Mouse (Mus musculus) heart, embryonic 11.5 days (tissue): ENCODE measurements around the gene Apod. TPM values are rescaled to one million over a fixed set of nuclear protein-coding genes. Genes with fewer than 3 reads are reported as not detected.
A peak's percentile ranks its signal among the peaks of the same experiment; 100 is the strongest.
"Not testable (repeated sequence)": the region's sequence is repeated elsewhere in the genome, so short reads cannot be mapped to it uniquely, and the experiment has no call there.

Experiments
- ATAC-seq: fragments of 200-750 bp; cut with Nextera tagmentation; replicated peaks from 2 replicates; pipeline ENCODE4 v1.8.0; 2017; ENCODE audit warnings: moderate library complexity; ENCODE audit not compliant: insufficient number of reproducible peaks, low FRiP score, low TSS enrichment
- H3K27ac ChIP-seq: fragments of 300-500 bp; sonication (generic); 2 replicates; pipeline ENCODE4 v1.5.1; 2014; ENCODE audit warnings: mild to moderate bottlenecking, low read depth, low read length
- H3K27me3 ChIP-seq: fragments of 300-500 bp; sonication (generic); 2 replicates; pipeline ENCODE4 v1.6.1; 2014; ENCODE audit warnings: mild to moderate bottlenecking, low read length, mixed read lengths; ENCODE audit not compliant: control insufficient read depth, insufficient read depth
- H3K36me3 ChIP-seq: fragments of 300-500 bp; sonication (generic); 2 replicates; pipeline ENCODE4 v1.6.1; 2014; ENCODE audit warnings: mild to moderate bottlenecking, low read length, moderate library complexity, mixed read lengths; ENCODE audit not compliant: control insufficient read depth, insufficient read depth
- H3K4me1 ChIP-seq: fragments of 300-500 bp; sonication (generic); 2 replicates; pipeline ENCODE4 v1.6.1; 2014; ENCODE audit warnings: low read length; ENCODE audit not compliant: control insufficient read depth, insufficient read depth
- H3K4me2 ChIP-seq: fragments of 300-500 bp; sonication (generic); 2 replicates; pipeline ENCODE4 v1.6.1; 2014; ENCODE audit warnings: mild to moderate bottlenecking, moderate library complexity
- H3K4me3 ChIP-seq: fragments of 300-500 bp; sonication (generic); 2 replicates; pipeline ENCODE4 v1.5.1; 2014; ENCODE audit warnings: low read depth, low read length
- H3K9ac ChIP-seq: fragments of 300-500 bp; sonication (generic); 2 replicates; pipeline ENCODE4 v1.6.1; 2014; ENCODE audit warnings: mild to moderate bottlenecking, low read depth, low read length, moderate library complexity
- H3K9me3 ChIP-seq: fragments of 300-500 bp; sonication (generic); replicated peaks from 2 replicates; pipeline ENCODE4 v1.6.1; 2016; ENCODE audit warnings: low read length; ENCODE audit not compliant: control insufficient read depth
- WGBS: fragments of 180-500 bp; shearing (Covaris S2); extraction: QIAGEN DNeasy Blood & Tissue Kit; methylation state at CpG from one replicate; pipeline ENCODE4 v1.1.7; 2014; ENCODE audit not compliant: insufficient replicate concordance; 5-methylcytosine and 5-hydroxymethylcytosine counted together
- polyA plus RNA-seq: library from polyadenylated mRNA; unstranded; fragments of >200 nt; fragmentation: Nextera tagmentation; extraction: Ambion mirVana; gene quantifications from 2 replicates; pipeline ENCODE4 v1.2.1, GENCODE M21; 2014

Gene Apod
- polyA plus RNA-seq, 1 experiment from 2014 or later = not detected

DNA sequence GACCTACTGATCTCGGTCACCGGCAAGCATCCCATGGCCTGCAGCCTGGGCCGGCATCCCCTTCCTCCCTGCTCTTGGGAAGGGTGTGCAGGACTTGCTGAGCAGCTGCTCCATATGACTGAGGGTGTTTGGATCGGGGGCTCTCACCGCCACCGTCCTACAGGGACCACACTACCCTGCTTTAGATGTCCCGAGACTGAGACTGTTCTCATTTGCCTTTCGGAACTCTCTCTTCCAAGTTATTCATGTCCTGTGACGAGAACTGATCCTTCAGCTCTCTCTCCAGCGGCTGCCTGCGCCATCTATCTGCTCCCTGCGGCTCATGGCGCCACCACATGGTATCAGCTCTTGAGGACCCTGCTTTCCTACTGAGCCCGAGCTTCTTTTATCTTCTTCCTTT, 33.0 kb upstream of the Apod start:
- no peak for ATAC-seq
- Histone ChIP-seq H3K4me3 (peak overlapping the region; percentile 28), H3K9ac (0 out of 2 replicates have a peak overlapping the region, but pooled peaks have one; percentile 43), H3K27ac (no peak overlapping the region), H3K4me2 (peak overlapping the region; percentile 62), H3K36me3 (no peaks in the 10 kb centered on the region), H3K4me1 (peaks cover 2% of the 10 kb centered on the region; the same call in 1 of the 2 replicates), H3K27me3 (no peaks in the 10 kb centered on the region), H3K9me3 (no peaks in the 10 kb centered on the region)
- 7% methylated on average over 14 of the region's 14 CpGs for WGBS

GRCm38 (mm10) chr16:31342966-31343365, 28.4 kb upstream of the Apod start:
- peaks cover 4% of the 10 kb centered on the region; the same call in 1 of the 2 replicates for H3K4me1 ChIP-seq
- no peaks in the 10 kb centered on the region for H3K9me3 ChIP-seq
- no peak for ATAC-seq
- H3K9ac ChIP-seq = no peak overlapping the region
- no peak overlapping the region for H3K4me3 ChIP-seq
- no peak overlapping the region for H3K4me2 ChIP-seq
- H3K27me3 ChIP-seq = no peaks in the 10 kb centered on the region
- 37% methylated on average over 2 of the region's 2 CpGs for WGBS
- H3K36me3 ChIP-seq = no peaks in the 10 kb centered on the region
- H3K27ac ChIP-seq = no peak overlapping the region

DNA sequence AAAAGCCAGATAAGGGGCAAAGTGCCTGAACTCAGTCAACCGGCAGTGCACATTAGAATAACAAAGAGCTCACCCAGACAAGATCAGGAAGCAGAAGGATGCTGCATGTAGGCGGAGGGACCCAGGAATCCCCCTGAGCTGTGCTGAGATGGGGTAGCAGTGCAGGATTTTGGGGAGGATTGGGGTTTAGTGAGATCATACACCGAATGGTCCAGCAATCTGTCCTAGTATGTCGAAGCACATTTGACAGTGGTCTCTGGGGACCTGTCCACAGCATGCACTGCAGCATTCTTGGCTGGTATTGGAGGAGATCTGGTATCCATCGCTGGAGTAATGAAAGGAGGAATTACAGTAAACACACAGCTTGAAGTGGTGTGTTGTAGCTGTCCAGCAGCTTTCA, 27.9 kb upstream of the Apod start:
- Histone ChIP-seq H3K36me3 (no peaks in the 10 kb centered on the region), H3K9me3 (no peaks in the 10 kb centered on the region), H3K27ac (no peak overlapping the region), H3K9ac (no peak overlapping the region), H3K27me3 (no peaks in the 10 kb centered on the region), H3K4me2 (no peak overlapping the region), H3K4me3 (no peak overlapping the region), H3K4me1 (peaks cover 4% of the 10 kb centered on the region; the same call in 1 of the 2 replicates)
- ATAC-seq = no peak
- 26% methylated on average over 5 of the region's 5 CpGs for WGBS

DNA sequence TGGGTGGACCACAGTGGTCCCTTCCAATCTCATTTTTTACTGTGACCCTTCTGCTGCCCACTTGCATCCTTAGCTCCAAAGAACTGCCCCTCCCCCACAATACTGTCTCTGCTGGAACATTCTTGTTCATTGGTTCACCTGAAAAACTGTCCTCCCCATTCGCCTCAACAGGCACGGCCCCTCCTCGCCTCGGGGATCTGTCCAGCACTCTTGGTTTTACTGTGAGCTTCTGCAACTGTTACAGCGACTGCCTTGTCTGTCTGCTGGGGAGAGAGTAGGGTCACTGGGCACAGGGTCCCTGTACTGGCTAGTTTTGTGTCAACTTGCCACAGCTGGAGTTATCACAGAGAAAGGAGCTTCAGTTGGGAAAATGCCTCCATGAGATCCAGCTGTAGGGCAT, 24.7 kb upstream of the Apod start:
- no peaks in the 10 kb centered on the region for H3K36me3 ChIP-seq
- H3K9ac ChIP-seq = no peak overlapping the region
- H3K27me3 ChIP-seq = no peaks in the 10 kb centered on the region; the same call in 1 of the 2 replicates
- H3K4me1 ChIP-seq = peaks cover 4% of the 10 kb centered on the region; the same call in 1 of the 2 replicates
- WGBS = 27% methylated on average over 5 of the region's 5 CpGs
- H3K4me2 ChIP-seq = no peak overlapping the region
- no peak overlapping the region for H3K27ac ChIP-seq
- no peak overlapping the region for H3K4me3 ChIP-seq
- H3K9me3 ChIP-seq = no peaks in the 10 kb centered on the region
- no peak for ATAC-seq

GRCm38 (mm10) chr16:31337956-31338355, 23.3 kb upstream of the Apod start:
- Histone ChIP-seq H3K36me3 (no peaks in the 10 kb centered on the region), H3K27me3 (no peaks in the 10 kb centered on the region; the same call in 1 of the 2 replicates), H3K4me3 (no peak overlapping the region), H3K4me1 (peaks cover 4% of the 10 kb centered on the region; the same call in 1 of the 2 replicates), H3K9ac (no peak overlapping the region), H3K4me2 (no peak overlapping the region), H3K27ac (no peak overlapping the region), H3K9me3 (no peaks in the 10 kb centered on the region)
- 39% methylated on average over 3 of the region's 3 CpGs for WGBS
- no peak for ATAC-seq

DNA sequence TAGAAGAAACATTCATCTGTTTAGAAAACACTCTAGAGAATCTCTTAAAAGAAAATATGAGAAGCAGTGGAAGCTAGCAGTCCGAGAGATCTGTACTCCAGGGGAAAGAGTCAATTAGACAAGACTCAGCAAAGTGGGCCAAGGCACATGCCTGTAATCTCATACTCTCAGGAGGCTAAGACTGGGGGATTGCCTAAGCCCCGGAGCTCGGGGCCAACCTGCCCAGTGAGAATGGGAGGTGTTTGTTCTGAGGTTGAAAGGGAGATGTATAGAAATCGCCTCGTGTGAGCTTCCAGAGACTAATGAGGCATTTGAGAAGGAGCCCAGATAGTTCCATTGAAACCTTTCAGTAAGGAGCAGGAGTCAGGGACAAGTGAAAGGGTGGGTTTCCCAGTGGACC, 20.2 kb upstream of the Apod start:
- no peak for ATAC-seq
- Histone ChIP-seq H3K9ac (no peak overlapping the region), H3K36me3 (no peaks in the 10 kb centered on the region), H3K27me3 (no peaks in the 10 kb centered on the region; the same call in 1 of the 2 replicates), H3K4me1 (no peaks in the 10 kb centered on the region), H3K4me2 (no peak overlapping the region), H3K4me3 (no peak overlapping the region), H3K9me3 (no peaks in the 10 kb centered on the region), H3K27ac (no peak overlapping the region)
- 45% methylated on average over 5 of the region's 5 CpGs for WGBS

GRCm38 (mm10) chr16:31332586-31332985, 18.0 kb upstream of the Apod start:
- Histone ChIP-seq H3K4me2 (no peak overlapping the region), H3K4me1 (no peaks in the 10 kb centered on the region), H3K36me3 (no peaks in the 10 kb centered on the region), H3K27me3 (no peaks in the 10 kb centered on the region; the same call in 1 of the 2 replicates), H3K4me3 (no peak overlapping the region), H3K27ac (no peak overlapping the region), H3K9me3 (no peaks in the 10 kb centered on the region), H3K9ac (no peak overlapping the region)
- no peak for ATAC-seq

GRCm38 (mm10) chr16:31330970-31331369, 16.4 kb upstream of the Apod start:
- H3K36me3 ChIP-seq, H3K9me3 ChIP-seq, H3K27ac ChIP-seq, H3K4me2 ChIP-seq, H3K9ac ChIP-seq, H3K4me3 ChIP-seq, ATAC-seq, H3K4me1 ChIP-seq, H3K27me3 ChIP-seq: not testable (repeated sequence)
- 84% methylated on average over 6 of the region's 6 CpGs for WGBS

- no peak overlapping the region for H3K9ac ChIP-seq
- ATAC-seq = no peak
- H3K4me2 ChIP-seq = no peak overlapping the region
- H3K36me3 ChIP-seq = no peaks in the 10 kb centered on the region
- H3K27ac ChIP-seq = no peak overlapping the region
- no peaks in the 10 kb centered on the region for H3K9me3 ChIP-seq
- no peak overlapping the region for H3K4me3 ChIP-seq
- 51% methylated on average over 2 of the region's 2 CpGs for WGBS
- no peaks in the 10 kb centered on the region for H3K27me3 ChIP-seq
- no peaks in the 10 kb centered on the region for H3K4me1 ChIP-seq
Measured at GRCm38 (mm10) chr16:31329668-31330067, 15.1 kb upstream of the Apod start.
